Mouse (Mus musculus) G1E (cell line): Measurements from ENCODE around the gene Wwc1.

Source experiments
- CTCF ChIP-seq: IDR thresholded peaks from 2 replicates; pipeline ENCODE4 v1.5.1; 2012; ENCODE audit warnings: low read depth, low read length, inconsistent platforms, mixed read lengths
- GATA1 ChIP-seq: IDR thresholded peaks from 2 replicates; pipeline ENCODE4 v1.6.1; 2012; ENCODE audit warnings: borderline replicate concordance, low read length, inconsistent platforms, mixed read lengths
- GATA2 ChIP-seq: IDR thresholded peaks from 2 replicates; pipeline ENCODE4 v1.6.1; 2012; ENCODE audit warnings: low read depth, low read length, inconsistent platforms, borderline replicate concordance
- POLR2AphosphoS5 ChIP-seq: IDR thresholded peaks from 2 replicates; pipeline ENCODE4 v1.6.1; 2012; ENCODE audit warnings: low read depth, low read length, inconsistent platforms; ENCODE audit not compliant: insufficient replicate concordance
- TAL1 ChIP-seq: conservative IDR thresholded peaks from 2 replicates; pipeline ENCODE4 v1.6.1; 2012; ENCODE audit warnings: low read depth, low read length, inconsistent platforms, mixed read lengths

DNA sequence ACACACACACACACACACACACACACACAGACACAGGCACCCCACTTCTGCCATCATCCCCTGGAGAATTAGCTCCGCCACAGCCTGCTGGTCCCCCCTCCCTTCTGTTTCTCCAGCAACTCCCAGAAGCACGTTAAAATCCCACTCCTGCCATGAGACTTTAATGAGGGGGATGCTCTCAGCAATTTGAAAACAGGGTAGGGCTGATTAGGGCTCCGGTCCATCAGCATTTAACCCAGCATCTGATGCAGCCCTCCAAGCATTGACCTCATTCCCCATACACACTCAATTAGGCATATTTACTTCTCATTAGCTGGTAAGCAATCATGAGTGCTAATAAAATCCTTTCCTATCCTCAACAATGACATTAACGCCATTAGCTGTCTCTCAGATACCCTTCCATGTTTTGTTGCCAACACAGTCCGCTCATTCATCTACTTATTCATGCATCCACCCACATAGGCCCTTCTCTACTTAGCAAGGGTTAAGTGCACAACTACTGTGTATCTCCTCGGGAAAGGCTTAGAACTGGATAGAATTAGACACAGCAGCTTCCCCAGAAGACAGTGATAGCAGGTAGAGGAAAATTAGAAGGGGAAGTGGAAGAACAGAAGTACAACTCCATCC is 66.8 kb downstream of the Wwc1 start:
- TF ChIP-seq GATA1 (no peak), TAL1 (no peak), CTCF (no peak), POLR2AphosphoS5 (no peak), GATA2 (no peak)
